Comparison of ENCODE assay signal across 21 mouse cellular contexts in genomic region chr2:35838751-35839479, GRCm38 (mm10).
DNase-seq lines count a peak whose midpoint lies in the region; ATAC-seq and TF ChIP-seq lines count a peak whose summit lies in the region.
"Had no signal": no experiment of that assay in that cellular context is flagged by ENCODE, and none has a peak within 500 bp of the region (broad histone marks: within the 10 kb centered on the region; RNA-seq: fewer than 3 reads in every experiment).

No protein-coding gene starts in this region.

- peak; percentile 62 for ATAC-seq in frontal cortex, adult (ENCODE audit: low TSS enrichment)
- peak; percentile 54; the same call in 1 of the 2 replicates for ATAC-seq in G1E (ENCODE audit: extremely low read depth, insufficient number of reproducible peaks, low FRiP score, poor library complexity, severe bottlenecking)
- ATAC-seq: forebrain, embryonic 14.5 days; intestine, embryonic 15.5 days had no signal

- no peak overlapping the region for H3K4me3 ChIP-seq in G1E (ENCODE audit: low read depth, low read length)
- H3K4me3 ChIP-seq: embryonic facial prominence, embryonic 10.5 days; heart, embryonic 13.5 days; hindbrain, embryonic 13.5 days; intestine, embryonic 15.5 days had no signal

- H3K9me3 ChIP-seq in G1E (replicated peaks) = peaks cover 14% of the 10 kb centered on the region
- H3K9me3 ChIP-seq: intestine, embryonic 15.5 days had no signal

- no peak for DNase-seq in frontal cortex, postnatal 36 days (ENCODE audit: low spot score in 2 of 2)
- DNase-seq in G1E (ENCODE audit: low spot score) = no peak
- peak; percentile 67 for DNase-seq in brain, adult 2 months (ENCODE audit: low read depth, low spot score)
- DNase-seq in thymus, postnatal 25 days = peak; percentile 21
- no peak for DNase-seq in cerebellum, adult 9-11 months
- no peak for DNase-seq in embryo, embryonic 9.5 days (ENCODE audit: extremely low spot score)
- DNase-seq: adrenal gland, adult 8-10 months; adrenal gland, postnatal 36 days; cerebellum, adult 11 months; cerebellum, adult 8-10 months; cerebellum, postnatal 25 days; gastrocnemius, postnatal 36 days; heart, adult 11 months; heart, postnatal 4 days had no signal

- no peaks in the 10 kb centered on the region for H3K36me3 ChIP-seq in G1E (replicated peaks)
- H3K36me3 ChIP-seq: embryonic facial prominence, embryonic 10.5 days; heart, embryonic 13.5 days; hindbrain, embryonic 13.5 days; intestine, embryonic 15.5 days had no signal

- no peak for TF ChIP-seq CTCF in G1E (IDR thresholded peaks at IDR 0.05; ENCODE audit: low read depth, low read length)

- H3K27me3 ChIP-seq in G1E (ENCODE audit: insufficient read depth, low read length) = no peaks in the 10 kb centered on the region
- H3K27me3 ChIP-seq: CH12.LX; heart, embryonic 13.5 days; hindbrain, embryonic 13.5 days; intestine, embryonic 15.5 days had no signal

- no peaks in the 10 kb centered on the region for H3K4me1 ChIP-seq in G1E (ENCODE audit: insufficient read depth, low read depth, low read length)

Comparison
In these comparisons a context has a peak if more than half of its experiments do, and no peak if none do; other contexts are left out.
1. DNase-seq: peak in brain, adult 2 months (single experiment) and thymus, postnatal 25 days (single experiment); none in frontal cortex, postnatal 36 days (0 of 2), G1E (single experiment), cerebellum, adult 9-11 months (single experiment) and embryo, embryonic 9.5 days (single experiment).